Mouse (Mus musculus) megakaryocyte, embryonic 14.5 days (primary cell): ENCODE measurements around the gene Olfr437. TPM values are rescaled to one million over a fixed set of nuclear protein-coding genes. Genes with fewer than 3 reads are reported as not detected.
"Not testable (repeated sequence)": the region's sequence is repeated elsewhere in the genome, so short reads cannot be mapped to it uniquely, and the experiment has no call there.

Experiments
- H3K27me3 ChIP-seq: replicated peaks from 2 replicates; pipeline ENCODE3; 2012; ENCODE audit warnings: inconsistent platforms
- H3K36me3 ChIP-seq: replicated peaks from 2 replicates; pipeline ENCODE3; 2012; ENCODE audit warnings: low read length, inconsistent platforms, mixed read lengths
- H3K4me1 ChIP-seq: 2 replicates; pipeline ENCODE4 v1.6.1; 2012; ENCODE audit warnings: inconsistent platforms
- H3K4me3 ChIP-seq: replicated peaks from 2 replicates; pipeline ENCODE3; 2012; ENCODE audit warnings: moderate library complexity, mild to moderate bottlenecking, inconsistent platforms
- H3K9me3 ChIP-seq: 2 replicates; pipeline ENCODE4 v1.6.1; 2012; ENCODE audit warnings: inconsistent platforms
- FLI1 ChIP-seq: IDR thresholded peaks from 2 replicates; pipeline ENCODE4 v1.6.1; 2012; ENCODE audit warnings: low read length, inconsistent platforms, mixed read lengths
- GATA1 ChIP-seq: IDR thresholded peaks from 3 replicates; pipeline ENCODE4 v1.6.1; 2012; ENCODE audit warnings: mixed read lengths, low read length, inconsistent platforms, borderline replicate concordance
- polyA plus RNA-seq: library from polyadenylated mRNA; stranded (reverse); fragments of >175 nt; gene quantifications from 2 replicates; pipeline ENCODE4 v1.2.3, GENCODE M21; 2012; ENCODE audit warnings: low replicate concordance; ENCODE audit not compliant: insufficient read depth

The Olfr437 gene
- not detected in 2 replicates for polyA plus RNA-seq

GRCm38 (mm10) chr6:43162982-43163381 is at the start of gene Olfr437:
Gene Olfr437 (plus strand): TSS chr6:43163282.
- H3K4me3 ChIP-seq = no peak within 1 kb of the TSS
- no peaks in the 10 kb centered on the region for H3K9me3 ChIP-seq
- no peak for TF ChIP-seq FLI1
- no peak for TF ChIP-seq GATA1
- H3K4me1 ChIP-seq = no peaks in the 10 kb centered on the region
- H3K27me3 ChIP-seq = no peaks in the 10 kb centered on the region
- H3K36me3 ChIP-seq = no peaks in the 10 kb centered on the region

GRCm38 (mm10) chr6:43146267-43146666 is 16.8 kb upstream of the Olfr437 start, which contains the start of gene Olfr237-ps1:
Gene Olfr237-ps1 (plus strand): TSS chr6:43146567.
- H3K36me3 ChIP-seq, H3K9me3 ChIP-seq, H3K4me1 ChIP-seq, H3K27me3 ChIP-seq, H3K4me3 ChIP-seq: not testable (repeated sequence)

GRCm38 (mm10) chr6:43159502-43159901 is 3.6 kb upstream of the Olfr437 start:
- Histone ChIP-seq H3K4me1 (no peaks in the 10 kb centered on the region), H3K9me3 (no peaks in the 10 kb centered on the region), H3K27me3 (no peaks in the 10 kb centered on the region), H3K36me3 (no peaks in the 10 kb centered on the region), H3K4me3 (no peak overlapping the region)
- no peak for TF ChIP-seq GATA1
- no peak for TF ChIP-seq FLI1

GRCm38 (mm10) chr6:43167246-43167645 is 4.2 kb downstream of the Olfr437 start:
- no peaks in the 10 kb centered on the region for H3K4me1 ChIP-seq
- H3K4me3 ChIP-seq = no peak overlapping the region
- TF ChIP-seq FLI1 (no peak), GATA1 (no peak)
- no peaks in the 10 kb centered on the region for H3K9me3 ChIP-seq
- H3K27me3 ChIP-seq = no peaks in the 10 kb centered on the region
- no peaks in the 10 kb centered on the region for H3K36me3 ChIP-seq

GRCm38 (mm10) chr6:43171840-43172239 is 8.8 kb downstream of the Olfr437 start, which contains the start of gene Olfr13:
Gene Olfr13 (plus strand): TSS chr6:43172140.
- no peaks in the 10 kb centered on the region for H3K9me3 ChIP-seq
- no peaks in the 10 kb centered on the region for H3K4me1 ChIP-seq
- H3K36me3 ChIP-seq = no peaks in the 10 kb centered on the region
- H3K4me3 ChIP-seq = no peak within 1 kb of the TSS
- no peak for TF ChIP-seq GATA1
- TF ChIP-seq FLI1 = no peak
- no peaks in the 10 kb centered on the region for H3K27me3 ChIP-seq

GRCm38 (mm10) chr6:43178129-43178528 is 15.0 kb downstream of the Olfr437 start:
- peak overlapping the region; percentile 2 for H3K4me3 ChIP-seq
- H3K27me3 ChIP-seq = no peaks in the 10 kb centered on the region
- H3K36me3 ChIP-seq = no peaks in the 10 kb centered on the region
- H3K9me3 ChIP-seq = no peaks in the 10 kb centered on the region
- H3K4me1 ChIP-seq = no peaks in the 10 kb centered on the region
- TF ChIP-seq GATA1 (no peak), FLI1 (no peak)

GRCm38 (mm10) chr6:43178584-43179501 is 15.8 kb downstream of the Olfr437 start:
- H3K9me3 ChIP-seq = no peaks in the 10 kb centered on the region
- no peaks in the 10 kb centered on the region for H3K36me3 ChIP-seq
- TF ChIP-seq FLI1 (no peak), GATA1 (no peak)
- H3K4me1 ChIP-seq = no peaks in the 10 kb centered on the region
- H3K27me3 ChIP-seq = no peaks in the 10 kb centered on the region
- no peak overlapping the region for H3K4me3 ChIP-seq

GRCm38 (mm10) chr6:43190986-43191385 is 27.9 kb downstream of the Olfr437 start:
- Histone ChIP-seq H3K27me3 (no peaks in the 10 kb centered on the region), H3K9me3 (no peaks in the 10 kb centered on the region), H3K36me3 (no peaks in the 10 kb centered on the region), H3K4me3 (no peak overlapping the region), H3K4me1 (no peaks in the 10 kb centered on the region)
- no peak for TF ChIP-seq FLI1
- no peak for TF ChIP-seq GATA1

GRCm38 (mm10) chr6:43196781-43197180 is 33.7 kb downstream of the Olfr437 start, which contains the start of gene Olfr435:
Gene Olfr435 (plus strand): TSS chr6:43197146.
- Histone ChIP-seq H3K9me3 (no peaks in the 10 kb centered on the region), H3K4me1 (no peaks in the 10 kb centered on the region), H3K4me3 (no peak within 1 kb of the TSS), H3K27me3 (no peaks in the 10 kb centered on the region), H3K36me3 (no peaks in the 10 kb centered on the region)
- TF ChIP-seq FLI1 = no peak
- no peak for TF ChIP-seq GATA1

- Histone ChIP-seq H3K4me1 (no peaks in the 10 kb centered on the region), H3K36me3 (no peaks in the 10 kb centered on the region), H3K4me3 (no peak overlapping the region), H3K27me3 (no peaks in the 10 kb centered on the region), H3K9me3 (no peaks in the 10 kb centered on the region)
- TF ChIP-seq GATA1 (no peak), FLI1 (no peak)
Observed at GRCm38 (mm10) chr6:43198094-43198493, 35.0 kb downstream of the Olfr437 start.
